Mouse (Mus musculus): Measurements from ENCODE around the gene Sncg. TPM values are rescaled to one million over a fixed set of nuclear protein-coding genes. Genes with fewer than 3 reads are reported as not detected.
"Not testable (repeated sequence)": the region's sequence is repeated elsewhere in the genome, so short reads cannot be mapped to it uniquely, and the experiment has no call there.

Sncg gene
- polyA plus RNA-seq (2012; rRNA removed) (0.17 and 0.21 TPM in 2 replicates), polyA plus RNA-seq (2014; fragmentation: Nextera tagmentation; extraction: Ambion mirVana) (not detected in 2 replicates)

GRCm38 (mm10) chr14:34374577-34374976 lies at the start of gene Sncg:
Gene Sncg (minus strand): TSS chr14:34374789.
- no peak within 1 kb of the TSS for H3K9ac ChIP-seq (replicated peaks)
- no peak within 1 kb of the TSS for H3K4me3 ChIP-seq (ENCODE audit: insufficient read depth in 1 of 2, low read depth in 2 of 2, low read length in 2 of 2)
- DNase-seq (ENCODE audit: low read depth in 3 of 3, low spot score in 3 of 3) (no peak), ATAC-seq (ENCODE audit: insufficient read depth) (no peak)
- no peaks in the 10 kb centered on the region for H3K4me1 ChIP-seq (replicated peaks; ENCODE audit: control insufficient read depth in 2 of 2, insufficient read depth in 2 of 2, low read length in 1 of 2)
- no peak for TF ChIP-seq EP300 (IDR thresholded peaks at IDR 0.05; ENCODE audit: low read depth)
- no peak for TF ChIP-seq CTCF (IDR thresholded peaks at IDR 0.05; ENCODE audit: low read depth)
- no peaks in the 10 kb centered on the region for H3K36me3 ChIP-seq (replicated peaks; ENCODE audit: control insufficient read depth, insufficient read depth, low read depth)
- H3K27ac ChIP-seq = no peak within 1 kb of the TSS
- H3K4me2 ChIP-seq (ENCODE audit: low read depth) = no peak within 1 kb of the TSS
- 35% methylated on average over 10 of the region's 10 CpGs for WGBS (ENCODE audit: insufficient replicate concordance)
- no peaks in the 10 kb centered on the region for H3K27me3 ChIP-seq (ENCODE audit: control insufficient read depth, insufficient read depth, low read length)
- H3K9me3 ChIP-seq (ENCODE audit: control insufficient read depth, low read length) = no peaks in the 10 kb centered on the region

- WGBS (ENCODE audit: insufficient replicate concordance) = 42% methylated on average over 1 of the region's 1 CpGs
- no peak overlapping the region for H3K4me2 ChIP-seq (ENCODE audit: low read depth)
Observed at GRCm38 (mm10) chr14:34421078-34421477, 46.5 kb upstream of the Sncg start.

GRCm38 (mm10) chr14:34417501-34417900 lies 42.9 kb upstream of the Sncg start:
- ATAC-seq (ENCODE audit: insufficient read depth) = no peak
- TF ChIP-seq EP300 (IDR thresholded peaks at IDR 0.05; ENCODE audit: low read depth) = no peak
- no peak for TF ChIP-seq CTCF (IDR thresholded peaks at IDR 0.05; ENCODE audit: low read depth)
- H3K4me1 ChIP-seq (replicated peaks; ENCODE audit: control insufficient read depth in 2 of 2, insufficient read depth in 2 of 2, low read length in 1 of 2) = no peaks in the 10 kb centered on the region
- H3K4me3 ChIP-seq (ENCODE audit: insufficient read depth in 1 of 2, low read depth in 2 of 2, low read length in 2 of 2) = no peak overlapping the region
- WGBS (ENCODE audit: insufficient replicate concordance) = 61% methylated on average over 5 of the region's 5 CpGs
- DNase-seq (ENCODE audit: low read depth in 3 of 3, low spot score in 3 of 3) = no peak
- no peak overlapping the region for H3K9ac ChIP-seq (replicated peaks)
- H3K36me3 ChIP-seq (replicated peaks; ENCODE audit: control insufficient read depth, insufficient read depth, low read depth) = no peaks in the 10 kb centered on the region
- H3K4me2 ChIP-seq (ENCODE audit: low read depth) = no peak overlapping the region
- H3K27me3 ChIP-seq (ENCODE audit: control insufficient read depth, insufficient read depth, low read length) = no peaks in the 10 kb centered on the region
- no peaks in the 10 kb centered on the region for H3K9me3 ChIP-seq (ENCODE audit: control insufficient read depth, low read length)
- no peak overlapping the region for H3K27ac ChIP-seq

More at GRCm38 (mm10) chr14:34421078-34421477, 46.5 kb upstream of the Sncg start:
- ATAC-seq (ENCODE audit: insufficient read depth) (no peak), DNase-seq (ENCODE audit: low read depth in 3 of 3, low spot score in 3 of 3) (no peak)
- Histone ChIP-seq H3K27ac (no peak overlapping the region), H3K4me1 (replicated peaks; ENCODE audit: control insufficient read depth in 2 of 2, insufficient read depth in 2 of 2, low read length in 1 of 2) (no peaks in the 10 kb centered on the region), H3K36me3 (replicated peaks; ENCODE audit: control insufficient read depth, insufficient read depth, low read depth) (no peaks in the 10 kb centered on the region), H3K27me3 (ENCODE audit: control insufficient read depth, insufficient read depth, low read length) (no peaks in the 10 kb centered on the region), H3K4me3 (ENCODE audit: insufficient read depth in 1 of 2, low read depth in 2 of 2, low read length in 2 of 2) (no peak overlapping the region), H3K9me3 (ENCODE audit: control insufficient read depth, low read length) (no peaks in the 10 kb centered on the region), H3K9ac (replicated peaks) (no peak overlapping the region)
- no peak for TF ChIP-seq EP300 (IDR thresholded peaks at IDR 0.05; ENCODE audit: low read depth)
- no peak for TF ChIP-seq CTCF (IDR thresholded peaks at IDR 0.05; ENCODE audit: low read depth)

GRCm38 (mm10) chr14:34416946-34417345 lies 42.4 kb upstream of the Sncg start:
- not testable (repeated sequence) for ATAC-seq (ENCODE audit: insufficient read depth); H3K27ac ChIP-seq; H3K4me3 ChIP-seq (ENCODE audit: insufficient read depth in 1 of 2, low read depth in 2 of 2, low read length in 2 of 2); H3K27me3 ChIP-seq (ENCODE audit: control insufficient read depth, insufficient read depth, low read length); H3K9ac ChIP-seq (replicated peaks); H3K4me1 ChIP-seq (replicated peaks; ENCODE audit: control insufficient read depth in 2 of 2, insufficient read depth in 2 of 2, low read length in 1 of 2); H3K4me2 ChIP-seq (ENCODE audit: low read depth); H3K9me3 ChIP-seq (ENCODE audit: control insufficient read depth, low read length); DNase-seq (ENCODE audit: low read depth in 3 of 3, low spot score in 3 of 3); H3K36me3 ChIP-seq (replicated peaks; ENCODE audit: control insufficient read depth, insufficient read depth, low read depth)
- 54% methylated on average over 4 of the region's 4 CpGs for WGBS (ENCODE audit: insufficient replicate concordance)

GRCm38 (mm10) chr14:34412164-34412896 lies 37.7 kb upstream of the Sncg start:
- Histone ChIP-seq H3K4me1 (replicated peaks; ENCODE audit: control insufficient read depth in 2 of 2, insufficient read depth in 2 of 2, low read length in 1 of 2) (no peaks in the 10 kb centered on the region), H3K27ac (no peak overlapping the region), H3K9ac (replicated peaks) (no peak overlapping the region), H3K4me3 (ENCODE audit: insufficient read depth in 1 of 2, low read depth in 2 of 2, low read length in 2 of 2) (no peak overlapping the region), H3K27me3 (ENCODE audit: control insufficient read depth, insufficient read depth, low read length) (no peaks in the 10 kb centered on the region), H3K36me3 (replicated peaks; ENCODE audit: control insufficient read depth, insufficient read depth, low read depth) (no peaks in the 10 kb centered on the region), H3K4me2 (ENCODE audit: low read depth) (no peak overlapping the region), H3K9me3 (ENCODE audit: control insufficient read depth, low read length) (no peaks in the 10 kb centered on the region)
- ATAC-seq (ENCODE audit: insufficient read depth) (no peak), DNase-seq (ENCODE audit: low read depth in 3 of 3, low spot score in 3 of 3) (no peak)
- TF ChIP-seq EP300 (IDR thresholded peaks at IDR 0.05; ENCODE audit: low read depth) (no peak), CTCF (IDR thresholded peaks at IDR 0.05; ENCODE audit: low read depth) (no peak)
- WGBS (ENCODE audit: insufficient replicate concordance) = 69% methylated on average over 7 of the region's 7 CpGs
